Comparison of ENCODE assay signal across 27 mouse cellular contexts in genomic region chr1:134282342-134282741, GRCm38 (mm10). TPM values are rescaled to one million over a fixed set of nuclear protein-coding genes. Genes with fewer than 3 reads are reported as not detected.
A peak's percentile ranks its signal among the peaks of the same experiment; 100 is the strongest.
DNase-seq lines count a peak whose midpoint lies in the region; ATAC-seq and TF ChIP-seq lines count a peak whose summit lies in the region.
"Had no signal": no experiment of that assay in that cellular context is flagged by ENCODE, and none has a peak within 500 bp of the region (broad histone marks: within the 10 kb centered on the region; RNA-seq: fewer than 3 reads in every experiment).

No protein-coding gene starts in this region.

- H3K4me2 ChIP-seq in hindbrain, postnatal 0 days (ENCODE audit: low read depth, low read length) = no peak overlapping the region
- H3K4me2 ChIP-seq: embryonic facial prominence, embryonic 13.5 days; embryonic facial prominence, embryonic 15.5 days; forebrain, embryonic 12.5 days had no signal

- no peak for DNase-seq in layer of hippocampus, adult 2 months (ENCODE audit: low spot score in 2 of 2)
- no peak for DNase-seq in layer of hippocampus, postnatal 25 days (ENCODE audit: extremely low spot score in 1 of 2, low spot score in 1 of 2)
- no peak for DNase-seq in cerebellum, adult 18-20 months
- DNase-seq in hindbrain, postnatal 0 days (ENCODE audit: low spot score) = no peak
- DNase-seq: adrenal gland, adult 8-10 months; adrenal gland, postnatal 14 days; adrenal gland, postnatal 36 days; B cell, adult 2 months; cerebellum, adult 11-12 months; cerebellum, adult 8-10 months; cerebellum, adult 9-11 months; cerebellum, postnatal 14 days; cerebellum, postnatal 36 days had no signal

- TF ChIP-seq CTCF in layer of hippocampus, adult 2 months (conservative IDR thresholded peaks at IDR 0.05) = no peak
- TF ChIP-seq CTCF in hindbrain, postnatal 0 days (IDR thresholded peaks at IDR 0.05; ENCODE audit: low read depth) = no peak

- no peaks in the 10 kb centered on the region for H3K4me1 ChIP-seq in hindbrain, postnatal 0 days (ENCODE audit: insufficient read depth, low read length)
- H3K4me1 ChIP-seq: embryonic facial prominence, embryonic 13.5 days; embryonic facial prominence, embryonic 15.5 days; forebrain, embryonic 12.5 days had no signal

- no peaks in the 10 kb centered on the region for H3K36me3 ChIP-seq in hindbrain, postnatal 0 days (ENCODE audit: insufficient read depth, low read length)
- H3K36me3 ChIP-seq: embryonic facial prominence, embryonic 13.5 days; embryonic facial prominence, embryonic 15.5 days; forebrain, embryonic 10.5 days; forebrain, embryonic 12.5 days; G1E had no signal

- H3K27ac ChIP-seq in layer of hippocampus, adult 2 months = peak overlapping the region; percentile 36
- H3K27ac ChIP-seq in hindbrain, postnatal 0 days = no peak overlapping the region
- H3K27ac ChIP-seq: embryonic facial prominence, embryonic 13.5 days; embryonic facial prominence, embryonic 15.5 days; forebrain, embryonic 10.5 days; forebrain, embryonic 12.5 days had no signal

- no peaks in the 10 kb centered on the region for H3K27me3 ChIP-seq in hindbrain, postnatal 0 days (ENCODE audit: insufficient read depth, low read length)
- H3K27me3 ChIP-seq: CH12.LX; embryonic facial prominence, embryonic 13.5 days; embryonic facial prominence, embryonic 15.5 days; forebrain, embryonic 12.5 days; Patski had no signal

- H3K4me3 ChIP-seq in layer of hippocampus, adult 2 months = no peak overlapping the region
- H3K4me3 ChIP-seq in hindbrain, postnatal 0 days (ENCODE audit: low read length) = no peak overlapping the region
- H3K4me3 ChIP-seq: embryonic facial prominence, embryonic 13.5 days; embryonic facial prominence, embryonic 15.5 days; erythroblast, embryonic 14.5 days; forebrain, embryonic 10.5 days; forebrain, embryonic 12.5 days had no signal

- peak; percentile 42 for ATAC-seq in common myeloid progenitor, adult 5-6 weeks (replicated peaks; ENCODE audit: low read depth, poor library complexity, severe bottlenecking)
- ATAC-seq in hindbrain, postnatal 0 days = no peak
- ATAC-seq: activated CD4-positive, CD25-positive, alpha-beta regulatory T cell, adult 4 months; CD4-positive, CD25-positive, alpha-beta regulatory T cell, adult 4 months; forebrain, embryonic 14.5 days; forebrain, embryonic 16.5 days; Patski had no signal

- WGBS in hindbrain, postnatal 0 days = 85% methylated on average over 3 of the region's 3 CpGs

- no peak overlapping the region for H3K9ac ChIP-seq in hindbrain, postnatal 0 days (replicated peaks; ENCODE audit: low read length)
- H3K9ac ChIP-seq: embryonic facial prominence, embryonic 13.5 days; embryonic facial prominence, embryonic 15.5 days; forebrain, embryonic 12.5 days had no signal

- no peaks in the 10 kb centered on the region for H3K9me3 ChIP-seq in hindbrain, postnatal 0 days (ENCODE audit: low read length)
- H3K9me3 ChIP-seq: embryonic facial prominence, embryonic 13.5 days; embryonic facial prominence, embryonic 15.5 days; forebrain, embryonic 10.5 days; forebrain, embryonic 12.5 days; G1E had no signal

RNA-seq across cellular contexts. Expression of gene Myog, which starts 7.4 kb away (rescaled TPM):
- total RNA-seq in layer of hippocampus, adult 2 months (2021) = not detected
- not detected for total RNA-seq in layer of hippocampus, postnatal 25 days (2021)
- not detected in 2 replicates for total RNA-seq in common myeloid progenitor, adult 5-6 weeks (2017)
- 0.16 TPM in 1 of 2 replicates, not detected in the other for total RNA-seq in hindbrain, postnatal 0 days (2014; rRNA removed)
- polyA plus RNA-seq in hindbrain, postnatal 0 days (2015; fragmentation: Nextera tagmentation; extraction: Ambion mirVana) = not detected in 2 replicates
- total RNA-seq: adrenal gland, adult 18-20 months; adrenal gland, adult 8-10 months; adrenal gland, postnatal 14 days; adrenal gland, postnatal 36 days; CH12.LX; G1E had no signal
- polyA plus RNA-seq: activated CD4-positive, CD25-positive, alpha-beta regulatory T cell, adult 4 months; CD4-positive, CD25-positive, alpha-beta regulatory T cell, adult 4 months; erythroblast, embryonic 14.5 days; forebrain, embryonic 10.5 days; forebrain, embryonic 14.5 days; forebrain, embryonic 16.5 days; G1E; Patski had no signal

RNA-seq across cellular contexts. Expression of gene Adora1, which starts 47.1 kb away (rescaled TPM):
- 100 to 1,000 TPM; 202 to 221 TPM for total RNA-seq in layer of hippocampus, adult 2 months (2021)
- total RNA-seq in layer of hippocampus, postnatal 25 days (2021) = 100 to 1,000 TPM; 224 to 230 TPM
- total RNA-seq in common myeloid progenitor, adult 5-6 weeks (2017) = not detected in 2 replicates
- 51.1 and 54.2 TPM in 2 replicates for total RNA-seq in hindbrain, postnatal 0 days (2014; rRNA removed)
- polyA plus RNA-seq in hindbrain, postnatal 0 days (2015; fragmentation: Nextera tagmentation; extraction: Ambion mirVana) = 32.6 and 33.4 TPM in 2 replicates
- total RNA-seq: CH12.LX had no signal
- polyA plus RNA-seq: erythroblast, embryonic 14.5 days; G1E had no signal

RNA-seq across cellular contexts. Expression of gene Ppfia4, which starts 50.4 kb away (rescaled TPM):
- 10 to 100 TPM; 71.9 to 79.7 TPM for total RNA-seq in layer of hippocampus, adult 2 months (2021)
- 10 to 100 TPM; 69.3 to 78.8 TPM for total RNA-seq in layer of hippocampus, postnatal 25 days (2021)
- total RNA-seq in common myeloid progenitor, adult 5-6 weeks (2017) = 5.1 and 5.3 TPM in 2 replicates
- total RNA-seq in hindbrain, postnatal 0 days (2014; rRNA removed) = 42.7 and 46.5 TPM in 2 replicates
- polyA plus RNA-seq in hindbrain, postnatal 0 days (2015; fragmentation: Nextera tagmentation; extraction: Ambion mirVana) = 30.6 and 31.6 TPM in 2 replicates

Comparison
In these comparisons a context has a peak if more than half of its experiments do, and no peak if none do; other contexts are left out.
1. RNA of gene Adora1, which starts 47.1 kb away (total RNA-seq): 224 to 230 TPM in layer of hippocampus, postnatal 25 days, 202 to 221 TPM in layer of hippocampus, adult 2 months and 51.1 to 54.2 TPM in hindbrain, postnatal 0 days; not detected in common myeloid progenitor, adult 5-6 weeks; every median in the first group is over 10 times any median in the second.